Mouse (Mus musculus) adrenal gland, adult (tissue): Measurements from ENCODE around the gene Mta1.

Experiments used
- DNase-seq, 2 experiments: peaks; one replicate each; pipeline ENCODE4 v3.0.0; 2022 to 2023; ENCODE audit warnings: low spot score in 1 of 2; ENCODE audit not compliant: inconsistent age in 2 of 2

Gene Mta1

GRCm38 (mm10) chr12:113133260-113133659, 35.2 kb downstream of the Mta1 start:
- DNase-seq: no peak

GRCm38 (mm10) chr12:113133861-113134403, 35.9 kb downstream of the Mta1 start:
- no peak for DNase-seq

- DNase-seq: no peak
Observed at GRCm38 (mm10) chr12:113134502-113134901, 36.4 kb downstream of the Mta1 start.

- DNase-seq: no peak
Observed at GRCm38 (mm10) chr12:113135401-113135800, 37.3 kb downstream of the Mta1 start.

- no peak for DNase-seq
Observed at GRCm38 (mm10) chr12:113136492-113137020, 38.5 kb downstream of the Mta1 start.

GRCm38 (mm10) chr12:113137260-113138213, 39.5 kb downstream of the Mta1 start:
- DNase-seq: no peak

- no peak for DNase-seq
Observed at GRCm38 (mm10) chr12:113138291-113138690, 40.2 kb downstream of the Mta1 start.

GRCm38 (mm10) chr12:113138901-113139864, 41.1 kb downstream of the Mta1 start:
- DNase-seq: peak; percentile 36 to 63

- peak; percentile 88 to 95 for DNase-seq
Observed at GRCm38 (mm10) chr12:113139908-113140615, 42.0 kb downstream of the Mta1 start, which contains the start of gene Crip2. Crip2 (plus strand) TSS chr12:113140236.

GRCm38 (mm10) chr12:113140616-113141411, 42.7 kb downstream of the Mta1 start:
- DNase-seq: peak; percentile 58 to 87

- peak; percentile 54 to 77 for DNase-seq
Observed at GRCm38 (mm10) chr12:113141531-113141973, 43.5 kb downstream of the Mta1 start.

GRCm38 (mm10) chr12:113142021-113142975, 44.2 kb downstream of the Mta1 start:
- peak; percentile 76 to 84 for DNase-seq

GRCm38 (mm10) chr12:113143164-113143563, 45.1 kb downstream of the Mta1 start:
- peak in 1 of 2 experiments; percentile 52 for DNase-seq

- peak; percentile 61 to 85 for DNase-seq
Observed at GRCm38 (mm10) chr12:113144001-113144756, 46.1 kb downstream of the Mta1 start.

- DNase-seq: peak in 1 of 2 experiments; percentile 36
Observed at GRCm38 (mm10) chr12:113144886-113145285, 46.8 kb downstream of the Mta1 start.

GRCm38 (mm10) chr12:113145591-113145990, 47.5 kb downstream of the Mta1 start:
- no peak for DNase-seq
